Mouse (Mus musculus) liver, adult (tissue): Measurements from ENCODE around the gene Mcemp1.

Source experiments
- GATA4 ChIP-seq: IDR thresholded peaks from 2 replicates; pipeline ENCODE4 v1.6.1; 2014; ENCODE audit warnings: mild to moderate bottlenecking, low read length; ENCODE audit not compliant: insufficient replicate concordance

The Mcemp1 gene

GRCm38 (mm10) chr8:3683408-3684176 is 18.0 kb downstream of the Mcemp1 start:
- TF ChIP-seq GATA4, result no peak

- TF ChIP-seq GATA4, result no peak
Observed at GRCm38 (mm10) chr8:3684530-3684929, 19.0 kb downstream of the Mcemp1 start.

- no peak for TF ChIP-seq GATA4
Observed at GRCm38 (mm10) chr8:3685422-3685821, 19.9 kb downstream of the Mcemp1 start.

- no peak for TF ChIP-seq GATA4
Observed at GRCm38 (mm10) chr8:3687537-3687936, 22.0 kb downstream of the Mcemp1 start.

GRCm38 (mm10) chr8:3690774-3691173 is 25.2 kb downstream of the Mcemp1 start:
- TF ChIP-seq GATA4, result no peak

- TF ChIP-seq GATA4, result no peak
Observed at GRCm38 (mm10) chr8:3694121-3694520, 28.6 kb downstream of the Mcemp1 start, which contains the start of gene Fcer2a. Fcer2a (minus strand) TSS chr8:3694175.

GRCm38 (mm10) chr8:3701491-3701890 is 35.9 kb downstream of the Mcemp1 start:
- TF ChIP-seq GATA4, result no peak

GRCm38 (mm10) chr8:3705711-3706110 is 40.2 kb downstream of the Mcemp1 start:
- no peak for TF ChIP-seq GATA4

- peak; percentile 77 for TF ChIP-seq GATA4
Observed at GRCm38 (mm10) chr8:3707611-3708010, 42.1 kb downstream of the Mcemp1 start.

- TF ChIP-seq GATA4, result no peak
Observed at GRCm38 (mm10) chr8:3710312-3710711, 44.8 kb downstream of the Mcemp1 start.

- TF ChIP-seq GATA4, result peak; percentile 78
Observed at GRCm38 (mm10) chr8:3711646-3712045, 46.1 kb downstream of the Mcemp1 start.

GRCm38 (mm10) chr8:3717321-3717954 is 51.9 kb downstream of the Mcemp1 start:
- peak; percentile 85 for TF ChIP-seq GATA4

GRCm38 (mm10) chr8:3718559-3718958 is 53.0 kb downstream of the Mcemp1 start:
- TF ChIP-seq GATA4, result peak; percentile 23; the same call in 1 of the 2 replicates
